Mouse (Mus musculus) olfactory bulb, adult 2 months (tissue): Measurements from ENCODE around the gene Zfhx3.

Source experiments
- CTCF ChIP-seq: fragments of 200-500 bp; IDR thresholded peaks from 2 replicates; pipeline ENCODE4 v1.5.1; 2012; ENCODE audit warnings: low read depth, mild to moderate bottlenecking, low read length, moderate library complexity; ENCODE audit not compliant: insufficient read depth
- POLR2A ChIP-seq: fragments of 200-500 bp; IDR thresholded peaks from 2 replicates; pipeline ENCODE4 v1.6.1; 2012; ENCODE audit warnings: mild to moderate bottlenecking, low read depth, low read length, moderate library complexity; ENCODE audit not compliant: insufficient read depth

DNA sequence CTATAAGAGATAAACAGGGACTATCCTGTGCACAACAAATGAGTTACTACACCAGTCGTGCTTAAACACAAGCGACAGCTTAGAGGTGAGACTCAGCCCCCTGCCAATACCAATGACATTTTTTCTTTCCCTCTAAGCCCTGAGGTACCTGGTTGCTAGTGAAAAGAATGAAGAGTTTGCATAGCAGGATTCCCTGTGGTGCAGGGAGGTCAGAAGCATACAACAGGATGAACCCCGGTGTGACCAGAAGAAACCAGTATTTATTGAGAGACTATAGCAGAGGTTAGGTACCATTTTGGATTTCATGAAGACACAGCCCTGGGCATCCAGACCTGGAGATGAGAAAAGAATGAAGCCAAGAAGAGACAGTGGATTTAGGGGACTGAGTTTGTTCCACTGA is 498.0 kb downstream of the Zfhx3 start:
- no peak for TF ChIP-seq POLR2A
- no peak for TF ChIP-seq CTCF
